Mouse (Mus musculus): ENCODE measurements around the gene Dcakd. TPM values are rescaled to one million over a fixed set of nuclear protein-coding genes. Genes with fewer than 3 reads are reported as not detected.

The Dcakd gene
- total and polyA plus RNA-seq, 2 experiments from 2014 or later = 165 to 191 TPM

DNA sequence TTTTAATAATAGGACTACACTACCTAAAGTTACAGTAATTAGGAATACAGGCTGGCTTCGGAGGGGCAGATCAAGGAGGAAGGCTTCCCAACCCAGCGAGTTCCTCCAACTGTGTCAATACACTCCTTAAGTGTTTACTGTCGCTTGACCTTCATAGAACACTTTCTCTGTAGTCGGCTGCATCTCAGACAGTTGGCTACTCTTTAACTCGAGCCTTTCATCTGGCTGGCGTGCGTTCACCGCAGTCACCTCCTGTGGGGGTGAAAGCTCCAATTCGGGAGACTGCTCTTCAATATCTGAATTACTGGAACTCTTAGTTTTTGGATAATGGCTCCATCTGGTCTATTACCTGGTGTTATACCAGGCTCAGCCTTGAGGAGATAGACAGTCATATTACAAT, 10.5 kb downstream of the Dcakd start:
- no peak for DNase-seq (ENCODE audit: low spot score)
- ATAC-seq (ENCODE audit: low FRiP score) = no peak
- Histone ChIP-seq H3K27me3 (ENCODE audit: insufficient read depth, low read length) (no peaks in the 10 kb centered on the region), H3K36me3 (ENCODE audit: insufficient read depth, low read length) (0 out of 2 replicates have a peak, but pooled peaks cover 3% of the 10 kb centered on the region), H3K4me2 (ENCODE audit: low read depth, low read length, poor library complexity, severe bottlenecking) (no peak overlapping the region), H3K4me3 (ENCODE audit: low read depth, low read length) (no peak overlapping the region), H3K27ac (ENCODE audit: low read depth, low read length) (no peak overlapping the region), H3K4me1 (ENCODE audit: insufficient read depth, low read length) (peaks cover 8% of the 10 kb centered on the region; the same call in 1 of the 2 replicates), H3K9me3 (ENCODE audit: low read length) (no peaks in the 10 kb centered on the region), H3K9ac (replicated peaks; ENCODE audit: low read length, poor library complexity, severe bottlenecking) (no peak overlapping the region)
- WGBS = 71% methylated on average over 9 of the region's 9 CpGs
- no peak for TF ChIP-seq CTCF (IDR thresholded peaks at IDR 0.05)

DNA sequence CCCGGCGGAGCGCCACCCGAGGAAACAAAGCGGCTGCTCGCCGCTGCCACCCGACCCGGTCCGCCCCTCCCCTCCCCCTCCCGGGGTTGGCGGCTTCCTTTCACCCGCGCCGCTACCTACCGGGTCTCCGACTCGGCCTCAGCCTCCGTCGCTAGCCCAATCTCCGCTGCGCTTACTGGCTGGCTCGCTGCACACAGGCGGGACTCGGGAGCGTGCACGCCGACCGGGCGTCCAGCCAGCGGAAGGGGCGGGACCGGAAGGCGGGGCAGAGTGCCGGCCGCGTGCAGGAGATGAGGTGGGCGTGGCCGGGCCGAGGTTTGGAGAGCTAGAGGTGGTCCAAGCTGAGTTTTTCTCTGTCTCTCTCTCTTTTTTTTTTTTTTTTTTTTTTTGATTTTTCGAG, 11.2 kb downstream of the Dcakd start:
- DNase-seq (ENCODE audit: low spot score) (peak; percentile 97), ATAC-seq (ENCODE audit: low FRiP score) (peak; percentile 98)
- H3K4me1 ChIP-seq (ENCODE audit: insufficient read depth, low read length) = peaks cover 8% of the 10 kb centered on the region; the same call in 1 of the 2 replicates
- H3K4me2 ChIP-seq (ENCODE audit: low read depth, low read length, poor library complexity, severe bottlenecking) = peak overlapping the region; percentile 69
- peak overlapping the region; percentile 84 for H3K9ac ChIP-seq (replicated peaks; ENCODE audit: low read length, poor library complexity, severe bottlenecking)
- H3K36me3 ChIP-seq (ENCODE audit: insufficient read depth, low read length) = 0 out of 2 replicates have a peak, but pooled peaks cover 3% of the 10 kb centered on the region
- no peaks in the 10 kb centered on the region for H3K9me3 ChIP-seq (ENCODE audit: low read length)
- under 1% methylated on average over 36 of the region's 41 CpGs for WGBS
- H3K27ac ChIP-seq (ENCODE audit: low read depth, low read length) = peak overlapping the region; percentile 75
- no peak for TF ChIP-seq CTCF (IDR thresholded peaks at IDR 0.05)
- H3K27me3 ChIP-seq (ENCODE audit: insufficient read depth, low read length) = no peaks in the 10 kb centered on the region
- peak overlapping the region; percentile 60 for H3K4me3 ChIP-seq (ENCODE audit: low read depth, low read length)

DNA sequence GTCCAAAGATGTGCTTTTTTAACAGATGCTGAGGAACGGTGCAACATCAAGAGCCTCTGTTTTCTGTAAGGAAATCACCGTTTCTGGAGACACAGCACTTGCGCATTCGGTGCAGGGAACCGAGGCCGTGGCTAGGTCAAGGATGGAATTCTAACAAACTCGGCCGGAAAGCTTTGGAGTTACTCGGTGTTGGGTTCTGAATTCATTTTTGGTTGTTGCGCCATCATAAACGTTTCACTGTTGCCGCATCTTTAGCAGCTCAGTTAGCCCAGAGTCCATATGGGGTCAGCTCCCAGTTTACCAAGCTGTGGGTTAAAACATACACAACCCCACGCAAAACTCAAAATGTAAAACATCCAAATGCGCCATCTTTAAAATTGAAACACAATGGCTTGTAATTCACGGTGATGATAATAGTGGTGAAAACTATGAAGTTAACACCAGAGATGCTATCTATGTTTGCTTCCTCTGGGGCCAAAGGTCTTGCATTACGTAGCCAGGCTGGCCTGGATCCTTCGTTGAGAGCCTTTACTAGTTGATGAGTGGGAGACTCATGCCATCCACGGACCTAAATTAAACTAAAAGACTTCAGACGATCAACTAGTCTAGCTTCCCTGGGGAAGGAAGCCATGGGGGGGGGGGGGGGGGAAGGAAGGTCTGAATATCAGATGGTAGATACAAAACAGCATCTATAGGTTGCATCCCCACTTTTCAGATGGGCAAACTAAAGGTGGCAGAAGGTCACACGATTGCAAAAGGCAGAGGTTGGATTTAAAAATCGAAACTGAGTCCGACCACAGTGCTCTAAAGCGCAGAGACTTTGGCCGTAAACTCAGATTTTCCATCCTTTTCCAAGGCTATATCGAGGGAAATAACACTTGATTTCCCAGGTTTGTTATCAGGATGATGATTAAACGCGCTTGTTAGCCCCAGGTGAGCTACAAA, 12.0 kb downstream of the Dcakd start:
- 45% methylated on average over 27 of the region's 27 CpGs for WGBS
- Histone ChIP-seq H3K9ac (replicated peaks; ENCODE audit: low read length, poor library complexity, severe bottlenecking) (peak overlapping the region; percentile 84), H3K9me3 (ENCODE audit: low read length) (no peaks in the 10 kb centered on the region), H3K4me2 (ENCODE audit: low read depth, low read length, poor library complexity, severe bottlenecking) (peak overlapping the region; percentile 69), H3K27ac (ENCODE audit: low read depth, low read length) (peak overlapping the region; percentile 75), H3K36me3 (ENCODE audit: insufficient read depth, low read length) (0 out of 2 replicates have a peak, but pooled peaks cover 3% of the 10 kb centered on the region), H3K4me3 (ENCODE audit: low read depth, low read length) (peak overlapping the region; percentile 60), H3K27me3 (ENCODE audit: insufficient read depth, low read length) (no peaks in the 10 kb centered on the region), H3K4me1 (ENCODE audit: insufficient read depth, low read length) (peaks cover 8% of the 10 kb centered on the region; the same call in 1 of the 2 replicates)
- no peak for TF ChIP-seq CTCF (IDR thresholded peaks at IDR 0.05)
- ATAC-seq (ENCODE audit: low FRiP score) (no peak), DNase-seq (ENCODE audit: low spot score) (peak; percentile 24)

GRCm38 (mm10) chr11:103011206-103011497, 17.0 kb downstream of the Dcakd start:
- H3K36me3 ChIP-seq (ENCODE audit: insufficient read depth, low read length) = 0 out of 2 replicates have a peak, but pooled peaks cover 3% of the 10 kb centered on the region
- DNase-seq (ENCODE audit: low spot score) (no peak), ATAC-seq (ENCODE audit: low FRiP score) (no peak)
- no peak overlapping the region for H3K4me2 ChIP-seq (ENCODE audit: low read depth, low read length, poor library complexity, severe bottlenecking)
- H3K27ac ChIP-seq (ENCODE audit: low read depth, low read length) = no peak overlapping the region
- 94% methylated on average over 2 of the region's 2 CpGs for WGBS
- H3K4me3 ChIP-seq (ENCODE audit: low read depth, low read length) = no peak overlapping the region
- H3K27me3 ChIP-seq (ENCODE audit: insufficient read depth, low read length) = no peaks in the 10 kb centered on the region
- TF ChIP-seq CTCF (IDR thresholded peaks at IDR 0.05) = no peak
- peaks cover 7% of the 10 kb centered on the region; the same call in 1 of the 2 replicates for H3K4me1 ChIP-seq (ENCODE audit: insufficient read depth, low read length)
- no peaks in the 10 kb centered on the region for H3K9me3 ChIP-seq (ENCODE audit: low read length)
- no peak overlapping the region for H3K9ac ChIP-seq (replicated peaks; ENCODE audit: low read length, poor library complexity, severe bottlenecking)

GRCm38 (mm10) chr11:103010454-103011205, 17.5 kb downstream of the Dcakd start:
- DNase-seq (ENCODE audit: low spot score) (no peak), ATAC-seq (ENCODE audit: low FRiP score) (no peak)
- Histone ChIP-seq H3K4me1 (ENCODE audit: insufficient read depth, low read length) (0 out of 2 replicates have a peak, but pooled peaks cover 2% of the 10 kb centered on the region), H3K36me3 (ENCODE audit: insufficient read depth, low read length) (0 out of 2 replicates have a peak, but pooled peaks cover 3% of the 10 kb centered on the region), H3K27me3 (ENCODE audit: insufficient read depth, low read length) (no peaks in the 10 kb centered on the region), H3K4me3 (ENCODE audit: low read depth, low read length) (no peak overlapping the region), H3K4me2 (ENCODE audit: low read depth, low read length, poor library complexity, severe bottlenecking) (no peak overlapping the region), H3K9me3 (ENCODE audit: low read length) (no peaks in the 10 kb centered on the region), H3K9ac (replicated peaks; ENCODE audit: low read length, poor library complexity, severe bottlenecking) (no peak overlapping the region), H3K27ac (ENCODE audit: low read depth, low read length) (no peak overlapping the region)
- TF ChIP-seq CTCF (IDR thresholded peaks at IDR 0.05) = no peak
- 88% methylated on average over 13 of the region's 13 CpGs for WGBS

Measured in midbrain, postnatal 0 days (tissue).